Mouse (Mus musculus) heart, adult 2 months (tissue): ENCODE results near the gene Ephb1.

Experiments
- CTCF ChIP-seq: fragments of 200-600 bp; IDR thresholded peaks from 2 replicates; pipeline ENCODE4 v1.8.1; 2022; ENCODE audit warnings: antibody characterized with exemption, mild to moderate bottlenecking, moderate library complexity
- EP300 ChIP-seq: fragments of 200-500 bp; IDR thresholded peaks from 2 replicates; pipeline ENCODE4 v1.6.1; 2011; ENCODE audit warnings: low read depth, low read length, control low read depth; ENCODE audit not compliant: insufficient read depth

DNA sequence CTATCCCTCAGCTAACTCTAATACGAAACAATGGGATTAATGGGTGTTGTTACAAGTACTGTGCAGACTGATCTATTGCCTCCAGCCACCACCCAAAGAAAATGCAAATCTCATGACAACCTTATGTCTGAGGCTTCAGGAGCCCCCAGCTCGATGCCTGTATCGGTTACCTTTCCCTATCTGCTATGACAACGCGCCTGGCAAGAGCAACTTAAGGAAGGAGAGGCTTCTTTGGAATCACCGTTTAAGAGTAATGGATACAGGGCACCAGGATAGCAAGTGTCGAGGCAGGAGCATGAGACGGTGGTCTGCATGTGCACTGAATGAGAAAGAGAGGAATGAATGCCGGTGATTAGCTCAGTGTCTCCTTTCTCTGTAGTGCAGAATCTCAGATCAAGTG lies 32.3 kb upstream of the Ephb1 start:
- TF ChIP-seq EP300 (no peak), CTCF (no peak)
